ENCODE assay signal across 9 mouse cellular contexts in the genomic region with DNA sequence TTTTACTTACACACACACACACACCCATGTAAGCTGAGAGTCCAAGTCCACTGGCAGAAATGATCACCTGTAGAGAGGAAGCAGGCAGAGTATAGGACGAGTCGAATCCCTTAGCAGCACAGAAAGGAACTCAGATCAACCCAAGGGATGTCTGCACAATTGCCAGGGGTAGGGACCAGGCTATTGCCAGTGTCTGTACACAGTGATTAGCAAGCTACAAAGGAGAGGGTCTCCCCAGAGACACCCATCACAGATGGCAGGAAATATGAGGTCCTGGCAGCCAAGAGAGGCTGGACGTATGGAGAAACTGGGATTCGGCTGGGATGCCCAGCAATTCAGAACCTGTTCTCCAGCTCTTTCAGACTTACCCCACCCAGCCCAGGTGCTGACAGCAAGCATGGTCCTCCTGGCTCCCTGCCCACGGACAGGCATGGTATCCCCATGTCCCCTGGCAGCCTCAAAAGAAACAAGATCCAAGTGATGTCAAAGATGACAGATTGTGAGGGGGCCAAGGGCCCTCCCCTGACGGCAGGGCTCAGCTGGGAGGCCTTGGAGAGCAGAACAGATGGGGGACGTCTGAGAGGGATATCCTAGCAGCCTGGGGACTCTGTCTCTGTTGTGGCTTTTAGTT. TPM values are rescaled to one million over a fixed set of nuclear protein-coding genes. Genes with fewer than 3 reads are reported as not detected.
DNase-seq lines count a peak whose midpoint lies in the region; ATAC-seq and TF ChIP-seq lines count a peak whose summit lies in the region.
"Had no signal": no experiment of that assay in that cellular context is flagged by ENCODE, and none has a peak within 500 bp of the region (broad histone marks: within the 10 kb centered on the region; RNA-seq: fewer than 3 reads in every experiment).

No protein-coding gene starts in this region.

- H3K9ac ChIP-seq in forebrain, embryonic 16.5 days (replicated peaks; ENCODE audit: low read depth, low read length) = no peak overlapping the region
- H3K9ac ChIP-seq in neural tube, embryonic 11.5 days (ENCODE audit: low read length) = no peak overlapping the region

- no peaks in the 10 kb centered on the region for H3K27me3 ChIP-seq in forebrain, embryonic 16.5 days (replicated peaks; ENCODE audit: control insufficient read depth, insufficient read depth, low read length)
- H3K27me3 ChIP-seq in neural tube, embryonic 11.5 days (ENCODE audit: control insufficient read depth, insufficient read depth, low read length) = no peaks in the 10 kb centered on the region
- no peaks in the 10 kb centered on the region for H3K27me3 ChIP-seq in thymus, adult 2 months (ENCODE audit: control insufficient read depth, insufficient read depth, low read length)

- peaks cover 24% of the 10 kb centered on the region for H3K4me1 ChIP-seq in forebrain, embryonic 16.5 days (replicated peaks; ENCODE audit: control insufficient read depth, insufficient read depth, low read length)
- peaks cover 9% of the 10 kb centered on the region for H3K4me1 ChIP-seq in neural tube, embryonic 11.5 days (ENCODE audit: control insufficient read depth, insufficient read depth, low read length)
- H3K4me1 ChIP-seq in thymus, adult 2 months (replicated peaks; ENCODE audit: control insufficient read depth, insufficient read depth, low read length) = no peaks in the 10 kb centered on the region

- no peak for TF ChIP-seq CTCF in thymus, adult 2 months (IDR thresholded peaks at IDR 0.05; ENCODE audit: borderline replicate concordance, control insufficient read depth, extremely low read depth, insufficient read depth, low read length, poor library complexity)

- ATAC-seq in forebrain, embryonic 16.5 days = peak; percentile 91
- peak; percentile 82 for ATAC-seq in neural tube, embryonic 11.5 days (ENCODE audit: insufficient read depth, low FRiP score, low TSS enrichment)
- ATAC-seq in CD4-positive, CD25-positive, alpha-beta regulatory T cell, adult 4 months = no peak
- ATAC-seq: Patski had no signal

- H3K4me3 ChIP-seq in forebrain, embryonic 16.5 days (replicated peaks; ENCODE audit: low read length) = no peak overlapping the region
- no peak overlapping the region for H3K4me3 ChIP-seq in neural tube, embryonic 11.5 days (ENCODE audit: low read depth, low read length)
- H3K4me3 ChIP-seq in thymus, adult 2 months (ENCODE audit: control insufficient read depth, insufficient read depth, low read length) = no peak overlapping the region

- no peaks in the 10 kb centered on the region for H3K9me3 ChIP-seq in forebrain, embryonic 16.5 days (ENCODE audit: control insufficient read depth, low read length)
- no peaks in the 10 kb centered on the region for H3K9me3 ChIP-seq in neural tube, embryonic 11.5 days (ENCODE audit: control insufficient read depth, low read length)

- no peak overlapping the region for H3K4me2 ChIP-seq in forebrain, embryonic 16.5 days (ENCODE audit: low read length)
- H3K4me2 ChIP-seq in neural tube, embryonic 11.5 days (ENCODE audit: low read depth) = no peak overlapping the region

- TF ChIP-seq POLR2A in thymus, adult 2 months (IDR thresholded peaks at IDR 0.05; ENCODE audit: control insufficient read depth, extremely low read depth, insufficient read depth, low read length, poor library complexity) = no peak

- DNase-seq in left cerebral cortex, postnatal 4 days = peak; percentile 98
- no peak for DNase-seq in left cerebral cortex, adult 18-20 months (ENCODE audit: low spot score in 2 of 2)
- peak; percentile 88 for DNase-seq in cerebellum, adult 9-11 months
- peak; percentile 62 for DNase-seq in neural tube, embryonic 11.5 days (ENCODE audit: low spot score)
- DNase-seq in thymus, adult 2 months = no peak
- DNase-seq in thymus, postnatal 25 days = no peak

- no peaks in the 10 kb centered on the region for H3K36me3 ChIP-seq in forebrain, embryonic 16.5 days (ENCODE audit: control insufficient read depth, insufficient read depth)
- no peaks in the 10 kb centered on the region for H3K36me3 ChIP-seq in neural tube, embryonic 11.5 days (ENCODE audit: control insufficient read depth, insufficient read depth, low read length)
- no peaks in the 10 kb centered on the region for H3K36me3 ChIP-seq in thymus, adult 2 months (ENCODE audit: control insufficient read depth, insufficient read depth, low read length)

- H3K27ac ChIP-seq in forebrain, embryonic 16.5 days (ENCODE audit: low read length) = peak overlapping the region; percentile 39
- peak overlapping the region; percentile 45 for H3K27ac ChIP-seq in neural tube, embryonic 11.5 days (ENCODE audit: low read depth, low read length)
- no peak overlapping the region for H3K27ac ChIP-seq in thymus, adult 2 months (ENCODE audit: control insufficient read depth, insufficient read depth, low read length)

- WGBS in forebrain, embryonic 16.5 days = 29% methylated on average over 7 of the region's 7 CpGs
- WGBS in neural tube, embryonic 11.5 days = 29% methylated on average over 7 of the region's 7 CpGs
- 66% methylated on average over 7 of the region's 7 CpGs for WGBS in thymus, adult 2 months

- intact Hi-C loops in left cerebral cortex, postnatal 4 days (cut with DNase I) = loop anchor here (5.0 kb wide), 1 partner anchor 199 kb away; no protein-coding TSS in a partner anchor

RNA-seq across cellular contexts. Expression of a gene that starts 12.1 kb away (rescaled TPM):
- total RNA-seq in left cerebral cortex, postnatal 4 days (2021) = 10 to 100 TPM; 59.1 to 68.6 TPM
- total RNA-seq in left cerebral cortex, adult 18-20 months (2021) = 10 to 100 TPM; 29.4 to 29.7 TPM
- 6.7 and 6.9 TPM in 2 replicates for polyA plus RNA-seq in forebrain, embryonic 16.5 days (2015; fragmentation: Nextera tagmentation; extraction: Ambion mirVana)
- 10.8 and 14.5 TPM in 2 replicates for polyA plus RNA-seq in neural tube, embryonic 11.5 days (2014; fragmentation: Nextera tagmentation; extraction: Ambion mirVana)
- polyA plus RNA-seq in thymus, adult 2 months (2012; rRNA removed) = 0.98 and 1.6 TPM in 2 replicates
- polyA plus RNA-seq in CD4-positive, CD25-positive, alpha-beta regulatory T cell, adult 4 months (2017; shearing (Covaris generic)) = under 1 TPM in 1 of 2 experiments, not detected in 1; 0.08 TPM
- polyA plus RNA-seq: Patski had no signal

Comparison
In these comparisons a context has a peak if more than half of its experiments do, and no peak if none do; other contexts are left out.
1. DNase-seq: peak in left cerebral cortex, postnatal 4 days (single experiment), cerebellum, adult 9-11 months (single experiment) and neural tube, embryonic 11.5 days (single experiment); none in left cerebral cortex, adult 18-20 months (0 of 2), thymus, adult 2 months (single experiment) and thymus, postnatal 25 days (single experiment).